Mouse (Mus musculus): Measurements from ENCODE around the gene Gm47841. TPM values are rescaled to one million over a fixed set of nuclear protein-coding genes. Genes with fewer than 3 reads are reported as not detected.
A peak's percentile ranks its signal among the peaks of the same experiment; 100 is the strongest.

Gene Gm47841
- polyA plus RNA-seq, 1 experiment from 2014 or later, result not detected

DNA sequence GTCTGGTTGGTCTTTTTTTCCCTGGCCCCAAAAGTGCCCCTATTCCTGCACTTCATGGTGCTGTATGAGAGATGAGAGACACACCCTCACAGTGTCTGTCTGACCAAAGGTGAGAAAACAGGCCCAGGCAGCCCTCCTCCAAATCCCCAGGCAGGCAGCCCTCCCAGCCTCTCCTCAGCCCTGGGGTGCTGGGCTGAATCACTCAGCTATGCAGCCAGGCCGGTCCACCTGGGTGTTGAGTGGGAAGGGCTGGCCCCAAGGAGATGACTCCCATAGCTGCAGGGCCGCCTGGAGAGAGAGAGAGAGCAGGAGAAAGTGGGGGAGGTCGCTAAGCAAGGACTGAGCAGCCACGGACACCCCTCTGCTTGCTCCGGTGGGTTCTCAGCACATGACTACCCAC, 23.6 kb upstream of the Gm47841 start:
- no peaks in the 10 kb centered on the region; the same call in 1 of the 2 replicates for H3K27me3 ChIP-seq (replicated peaks)
- H3K4me2 ChIP-seq (replicated peaks), result 0 out of 2 replicates have a peak overlapping the region, but pooled peaks have one; percentile 18
- H3K36me3 ChIP-seq, result no peaks in the 10 kb centered on the region
- H3K4me3 ChIP-seq, result no peak overlapping the region
- 23% methylated on average over 5 of the region's 5 CpGs for WGBS
- peaks cover 87% of the 10 kb centered on the region for H3K4me1 ChIP-seq
- H3K9ac ChIP-seq, result peak overlapping the region; percentile 33; the same call in 1 of the 2 replicates
- no peak overlapping the region for H3K27ac ChIP-seq
- no peak for ATAC-seq (ENCODE audit: low FRiP score, low read depth)
- H3K9me3 ChIP-seq, result no peaks in the 10 kb centered on the region

DNA sequence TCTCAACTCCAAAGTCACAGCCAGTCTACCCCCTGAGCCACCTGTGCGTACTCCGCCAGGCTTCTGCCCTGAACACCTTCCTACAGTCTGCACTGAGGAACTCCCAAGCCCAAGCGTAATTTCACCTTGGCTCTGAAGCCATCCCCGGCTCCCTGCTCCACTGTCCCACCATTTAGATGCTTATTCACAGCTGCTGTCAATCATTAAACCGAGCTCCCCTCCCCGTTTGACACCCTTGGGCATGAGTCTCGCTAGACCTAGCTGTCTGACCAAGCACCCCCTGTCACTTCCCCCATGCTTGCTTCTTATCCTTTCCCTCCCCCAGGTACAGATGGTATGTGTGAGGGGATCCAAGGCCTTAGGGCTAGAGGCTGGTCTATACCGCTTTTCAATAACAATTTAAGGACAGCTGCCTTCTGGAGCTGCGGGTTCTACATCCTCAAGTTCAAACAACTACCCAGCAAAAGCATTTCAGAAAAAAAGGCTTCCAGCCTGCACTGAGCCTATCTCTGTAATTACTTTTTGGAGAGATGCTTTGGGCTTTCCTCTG, 22.5 kb upstream of the Gm47841 start:
- H3K27ac ChIP-seq, result no peak overlapping the region
- no peaks in the 10 kb centered on the region; the same call in 1 of the 2 replicates for H3K27me3 ChIP-seq (replicated peaks)
- H3K4me1 ChIP-seq, result peaks cover 87% of the 10 kb centered on the region
- no peak for ATAC-seq (ENCODE audit: low FRiP score, low read depth)
- WGBS, result 40% methylated on average over 9 of the region's 9 CpGs
- no peaks in the 10 kb centered on the region for H3K9me3 ChIP-seq
- peak overlapping the region; percentile 18; the same call in 1 of the 2 replicates for H3K4me2 ChIP-seq (replicated peaks)
- no peak overlapping the region for H3K4me3 ChIP-seq
- H3K9ac ChIP-seq, result no peak overlapping the region
- H3K36me3 ChIP-seq, result no peaks in the 10 kb centered on the region

DNA sequence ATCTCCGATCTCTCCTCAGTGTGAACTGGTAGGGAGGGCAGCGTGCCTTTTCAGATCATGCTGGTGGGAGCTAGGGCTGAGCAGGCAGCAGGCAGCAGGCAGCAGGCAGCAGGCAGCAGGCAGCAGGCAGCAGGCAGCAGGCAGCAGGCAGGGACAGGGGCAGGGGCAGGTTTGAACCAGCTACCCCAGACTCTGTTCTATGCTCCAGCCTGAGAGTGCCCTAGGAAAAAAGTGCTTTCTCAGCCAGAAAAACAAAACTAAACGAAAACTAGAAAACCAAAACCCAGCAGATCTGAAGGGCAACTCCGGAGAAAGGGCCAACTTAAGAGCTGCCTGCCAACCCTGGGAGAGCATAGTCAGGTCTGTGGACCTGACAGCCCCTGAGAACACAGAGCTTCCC, 21.5 kb upstream of the Gm47841 start:
- H3K27me3 ChIP-seq (replicated peaks), result no peaks in the 10 kb centered on the region
- ATAC-seq (ENCODE audit: low FRiP score, low read depth), result no peak
- H3K4me2 ChIP-seq (replicated peaks), result no peak overlapping the region
- 51% methylated on average over 4 of the region's 4 CpGs for WGBS
- H3K9ac ChIP-seq, result 0 out of 2 replicates have a peak overlapping the region, but pooled peaks have one; percentile 9
- H3K4me3 ChIP-seq, result no peak overlapping the region
- H3K4me1 ChIP-seq, result peaks cover 78% of the 10 kb centered on the region
- no peaks in the 10 kb centered on the region for H3K9me3 ChIP-seq
- H3K27ac ChIP-seq, result no peak overlapping the region
- H3K36me3 ChIP-seq, result no peaks in the 10 kb centered on the region

DNA sequence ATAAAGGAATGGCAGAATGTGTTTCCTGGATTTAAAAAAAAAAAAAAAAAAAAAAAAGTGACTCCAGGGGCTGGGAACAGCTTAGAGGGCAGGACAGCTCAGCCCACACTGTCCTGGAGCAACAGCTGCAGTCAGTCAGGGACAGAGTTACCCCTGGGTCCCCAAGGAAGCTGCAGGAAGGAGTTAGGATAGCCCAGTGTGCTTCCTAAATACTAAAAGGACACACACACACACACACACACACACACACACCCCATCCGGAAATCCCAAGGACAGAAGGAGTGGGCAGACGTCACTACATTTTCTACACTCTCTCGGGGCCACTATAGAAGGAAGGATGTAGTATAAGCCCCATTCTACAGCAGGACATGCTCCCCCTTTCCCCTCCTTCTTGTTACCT, 20.8 kb upstream of the Gm47841 start:
- Histone ChIP-seq H3K4me3 (no peak overlapping the region), H3K4me2 (replicated peaks) (no peak overlapping the region; the same call in 1 of the 2 replicates), H3K9me3 (no peaks in the 10 kb centered on the region), H3K4me1 (peaks cover 78% of the 10 kb centered on the region), H3K27me3 (replicated peaks) (no peaks in the 10 kb centered on the region), H3K9ac (no peak overlapping the region), H3K27ac (no peak overlapping the region), H3K36me3 (no peaks in the 10 kb centered on the region)
- WGBS, result 39% methylated on average over 3 of the region's 3 CpGs
- no peak for ATAC-seq (ENCODE audit: low FRiP score, low read depth)

DNA sequence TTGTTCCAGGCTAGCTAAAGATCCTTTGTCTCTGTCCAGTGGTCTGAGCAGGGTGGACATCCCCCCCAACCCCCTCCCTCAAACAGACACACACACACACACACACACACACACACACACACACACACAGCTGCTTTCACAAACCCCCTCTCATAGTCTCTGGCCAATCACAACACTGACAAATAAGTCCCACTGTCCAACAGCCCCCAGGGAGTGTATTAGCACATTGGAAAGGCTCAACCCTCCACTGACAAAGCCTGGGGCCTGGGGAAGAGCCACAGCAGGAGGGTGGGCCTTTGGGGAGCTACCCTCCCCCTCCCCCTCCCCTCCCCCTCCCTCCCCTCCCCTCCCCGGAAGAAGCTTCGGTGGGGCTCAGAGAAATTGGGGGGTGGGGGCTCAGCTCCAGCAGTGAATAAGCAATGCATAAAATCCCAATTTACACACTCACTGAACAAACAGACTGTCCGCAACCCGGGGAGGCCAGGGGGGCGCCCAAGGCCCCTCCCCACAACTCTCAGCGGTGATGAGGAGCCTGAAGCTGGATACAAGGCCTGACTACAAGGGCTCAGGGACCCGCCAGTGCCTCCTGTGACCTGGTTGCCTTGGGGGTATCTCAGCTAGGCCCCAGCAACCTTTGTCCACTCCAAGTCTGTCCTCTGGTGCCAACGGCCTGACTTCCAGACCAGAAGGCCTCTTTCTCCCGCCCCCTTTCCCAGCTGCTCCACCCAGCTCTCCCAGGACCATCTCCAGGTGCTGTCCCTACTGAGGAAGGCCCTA, 19.9 kb upstream of the Gm47841 start:
- WGBS, result 5% methylated on average over 7 of the region's 9 CpGs
- Histone ChIP-seq H3K4me3 (no peak overlapping the region), H3K27ac (peak overlapping the region; percentile 72), H3K9me3 (no peaks in the 10 kb centered on the region), H3K4me2 (replicated peaks) (peak overlapping the region; percentile 41), H3K36me3 (no peaks in the 10 kb centered on the region), H3K4me1 (peaks cover 87% of the 10 kb centered on the region), H3K27me3 (replicated peaks) (no peaks in the 10 kb centered on the region), H3K9ac (peak overlapping the region; percentile 35; the same call in 1 of the 2 replicates)
- peak; percentile 71 for ATAC-seq (ENCODE audit: low FRiP score, low read depth)

DNA sequence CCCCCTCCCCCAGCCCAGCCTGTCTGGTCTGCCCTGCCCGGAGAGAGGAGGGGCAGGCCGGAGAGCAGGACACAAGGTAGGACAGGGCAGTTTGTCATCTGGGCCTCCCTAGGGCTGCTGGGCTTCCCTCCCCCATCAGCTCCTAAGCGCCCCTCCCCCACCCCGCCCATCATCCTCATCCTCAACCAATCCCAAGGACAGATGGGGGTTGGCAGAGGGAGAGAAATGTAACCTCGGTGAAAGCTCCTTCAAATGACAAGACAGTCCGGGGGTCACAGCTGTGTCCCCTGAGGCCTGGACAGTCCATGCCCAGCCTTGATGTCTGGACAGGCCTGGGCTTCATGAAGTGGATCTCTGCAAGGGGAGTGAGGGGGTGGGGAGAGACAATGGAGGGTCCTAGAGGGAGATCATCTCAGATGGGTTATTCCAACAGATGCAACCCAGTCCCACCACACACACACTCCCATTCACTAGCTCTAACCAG, 19.2 kb upstream of the Gm47841 start:
- H3K27ac ChIP-seq, result peak overlapping the region; percentile 26; the same call in 1 of the 2 replicates
- no peak overlapping the region for H3K4me3 ChIP-seq
- H3K36me3 ChIP-seq, result no peaks in the 10 kb centered on the region
- peak overlapping the region; percentile 41 for H3K4me2 ChIP-seq (replicated peaks)
- 8% methylated on average over 6 of the region's 6 CpGs for WGBS
- no peaks in the 10 kb centered on the region for H3K9me3 ChIP-seq
- no peak overlapping the region for H3K9ac ChIP-seq
- H3K4me1 ChIP-seq, result peaks cover 87% of the 10 kb centered on the region
- ATAC-seq (ENCODE audit: low FRiP score, low read depth), result peak; percentile 49
- no peaks in the 10 kb centered on the region for H3K27me3 ChIP-seq (replicated peaks)

DNA sequence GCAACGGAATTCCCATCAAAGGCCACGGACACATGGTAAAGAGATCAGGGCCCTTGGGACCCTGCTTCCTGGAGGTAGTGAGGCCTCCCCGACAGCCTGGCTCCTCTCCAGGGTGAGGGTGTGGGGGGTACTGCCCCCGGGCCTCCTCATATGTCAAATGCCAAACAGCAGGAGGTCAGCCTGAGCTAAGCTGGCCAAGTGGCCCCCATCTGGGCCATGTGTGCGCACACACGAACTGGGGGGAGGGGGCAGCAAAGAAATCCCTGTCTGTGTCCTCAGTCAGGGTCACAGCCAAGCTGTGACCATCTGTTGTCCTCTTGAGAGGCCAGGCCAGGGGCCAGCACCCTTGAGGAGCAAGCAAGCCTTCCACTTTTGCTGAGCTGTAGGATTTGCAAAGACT, 17.9 kb upstream of the Gm47841 start:
- H3K27ac ChIP-seq, result no peak overlapping the region

DNA sequence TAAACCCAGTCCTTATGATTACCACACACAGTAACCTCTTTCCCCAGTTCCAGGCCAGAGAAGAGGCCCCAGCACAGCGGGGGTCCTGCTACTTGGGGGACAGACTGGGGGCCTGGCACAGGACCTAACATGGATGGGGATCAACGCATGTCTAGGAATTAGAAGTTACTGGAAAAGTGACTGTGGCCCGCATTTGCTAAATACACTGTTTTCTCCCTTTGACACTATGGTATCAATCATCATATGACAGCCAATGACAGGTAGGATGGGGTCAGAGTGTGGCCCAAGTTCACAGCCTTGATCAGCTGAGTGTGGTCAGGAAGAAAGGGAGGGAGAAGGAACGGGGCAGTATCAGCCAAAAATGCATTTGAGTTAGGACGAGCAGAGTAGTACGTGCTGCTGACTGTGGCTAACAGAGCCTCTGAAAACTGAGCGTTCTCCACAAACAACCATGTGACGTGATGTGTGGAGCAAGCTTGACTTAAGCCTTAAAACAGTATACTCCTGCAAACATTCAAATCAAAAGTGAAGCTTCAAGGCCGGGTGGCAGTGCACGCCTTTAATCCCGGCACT, 13.2 kb upstream of the Gm47841 start:
- H3K9me3 ChIP-seq, result no peaks in the 10 kb centered on the region
- H3K4me2 ChIP-seq (replicated peaks), result no peak overlapping the region; the same call in 1 of the 2 replicates
- no peak overlapping the region for H3K4me3 ChIP-seq
- 39% methylated on average over 11 of the region's 11 CpGs for WGBS
- no peaks in the 10 kb centered on the region; the same call in 1 of the 2 replicates for H3K36me3 ChIP-seq
- 0 out of 2 replicates have a peak overlapping the region, but pooled peaks have one; percentile 8 for H3K9ac ChIP-seq
- no peak for ATAC-seq (ENCODE audit: low FRiP score, low read depth)
- peak overlapping the region; percentile 20; the same call in 1 of the 2 replicates for H3K27ac ChIP-seq
- H3K4me1 ChIP-seq, result peaks cover 48% of the 10 kb centered on the region
- peaks cover 5% of the 10 kb centered on the region; the same call in 1 of the 2 replicates for H3K27me3 ChIP-seq (replicated peaks)

More for the DNA sequence above, 17.9 kb upstream of the Gm47841 start:
- Histone ChIP-seq H3K36me3 (no peaks in the 10 kb centered on the region), H3K27me3 (replicated peaks) (no peaks in the 10 kb centered on the region), H3K4me1 (peaks cover 79% of the 10 kb centered on the region), H3K4me2 (replicated peaks) (0 out of 2 replicates have a peak overlapping the region, but pooled peaks have one; percentile 4), H3K9ac (no peak overlapping the region), H3K4me3 (no peak overlapping the region), H3K9me3 (no peaks in the 10 kb centered on the region)
- WGBS, result 7% methylated on average over 6 of the region's 6 CpGs
- ATAC-seq (ENCODE audit: low FRiP score, low read depth), result no peak

DNA sequence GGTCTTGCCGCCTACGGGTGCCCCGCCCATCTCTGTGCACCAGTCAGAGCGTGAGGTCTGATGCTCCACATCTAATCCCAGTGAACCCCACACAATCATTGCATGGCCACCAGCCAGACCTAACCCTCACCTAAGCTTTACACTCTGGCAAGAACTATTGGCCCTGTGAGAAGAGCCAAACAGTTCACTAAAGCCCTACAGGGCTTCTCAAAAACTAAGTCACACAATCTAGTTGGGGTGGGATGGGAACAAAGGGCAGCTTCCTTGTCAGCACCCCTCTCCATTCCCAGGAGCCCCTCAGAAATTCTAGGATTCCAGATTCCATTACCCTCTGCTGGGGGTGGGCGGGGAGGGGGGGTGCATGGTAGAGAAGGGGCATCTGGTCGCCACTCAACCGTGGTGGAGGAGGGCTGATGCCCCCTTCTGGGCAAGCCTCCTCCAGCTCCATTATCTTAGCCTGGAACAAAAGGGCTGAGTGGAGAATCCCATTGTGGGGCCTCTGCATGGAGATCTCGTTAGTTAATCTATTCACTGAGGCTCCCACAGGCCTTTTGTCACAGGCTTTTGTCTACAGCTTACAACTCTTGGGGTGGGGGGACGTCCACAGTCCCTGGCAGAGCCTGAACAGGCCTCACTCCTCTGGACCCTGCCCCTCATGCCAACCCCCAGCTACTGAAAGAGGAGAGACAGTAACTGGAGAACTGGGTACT, 12.5 kb upstream of the Gm47841 start:
- peaks cover 41% of the 10 kb centered on the region for H3K4me1 ChIP-seq
- H3K27ac ChIP-seq, result peak overlapping the region; percentile 20; the same call in 1 of the 2 replicates
- H3K9ac ChIP-seq, result 0 out of 2 replicates have a peak overlapping the region, but pooled peaks have one; percentile 8
- WGBS, result 26% methylated on average over 9 of the region's 9 CpGs
- H3K9me3 ChIP-seq, result no peaks in the 10 kb centered on the region
- H3K4me2 ChIP-seq (replicated peaks), result no peak overlapping the region; the same call in 1 of the 2 replicates
- H3K27me3 ChIP-seq (replicated peaks), result peaks cover 9% of the 10 kb centered on the region; the same call in 1 of the 2 replicates
- ATAC-seq (ENCODE audit: low FRiP score, low read depth), result peak; percentile 38; the same call in 1 of the 2 replicates
- H3K36me3 ChIP-seq, result no peaks in the 10 kb centered on the region; the same call in 1 of the 2 replicates
- H3K4me3 ChIP-seq, result no peak overlapping the region

DNA sequence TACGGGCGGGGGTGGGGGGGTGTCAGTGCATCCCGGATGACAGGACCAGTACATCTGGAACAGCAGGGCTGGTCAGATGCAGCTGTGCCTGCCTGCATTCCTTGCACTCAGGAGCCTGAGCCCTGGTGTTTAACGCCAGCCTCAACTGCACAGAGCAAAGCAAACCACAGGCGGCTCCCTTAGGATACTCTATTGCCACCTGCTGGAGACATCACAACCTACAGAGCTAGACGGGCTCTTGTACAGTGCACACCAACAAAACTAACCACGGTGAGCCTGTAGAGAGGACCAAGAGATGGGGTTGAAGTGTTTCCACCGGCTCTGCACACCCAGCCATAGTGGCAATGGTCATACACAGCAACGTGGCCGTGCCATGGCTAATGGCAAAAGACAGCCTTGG, 9.0 kb upstream of the Gm47841 start:
- Histone ChIP-seq H3K27me3 (replicated peaks) (peaks cover 36% of the 10 kb centered on the region), H3K4me3 (no peak overlapping the region), H3K27ac (no peak overlapping the region), H3K4me2 (replicated peaks) (no peak overlapping the region), H3K36me3 (peaks cover 3% of the 10 kb centered on the region; the same call in 1 of the 2 replicates), H3K9ac (no peak overlapping the region), H3K4me1 (peaks cover 48% of the 10 kb centered on the region), H3K9me3 (no peaks in the 10 kb centered on the region)
- peak; percentile 52; the same call in 1 of the 2 replicates for ATAC-seq (ENCODE audit: low FRiP score, low read depth)
- 38% methylated on average over 10 of the region's 10 CpGs for WGBS

DNA sequence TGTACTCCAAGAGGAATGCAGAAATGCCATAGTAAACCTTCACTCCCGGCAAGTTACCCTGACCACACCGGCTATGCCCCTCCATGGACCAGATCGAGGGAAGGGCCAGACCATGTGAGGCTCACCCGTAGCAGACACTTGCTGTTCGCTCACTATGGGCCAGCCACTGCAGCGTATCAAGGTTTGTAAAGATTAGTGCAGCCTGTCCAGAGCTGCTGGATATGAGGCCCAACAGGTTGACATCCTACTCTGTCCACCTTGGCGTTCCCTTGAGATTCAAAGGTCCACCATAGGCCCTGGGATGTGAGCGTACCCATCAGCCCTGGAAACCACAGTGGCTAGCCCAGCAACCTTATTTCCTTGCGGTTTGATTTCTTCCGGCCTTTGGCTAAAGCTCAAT, 7.3 kb upstream of the Gm47841 start:
- ATAC-seq (ENCODE audit: low FRiP score, low read depth), result no peak
- H3K4me1 ChIP-seq, result peaks cover 37% of the 10 kb centered on the region
- no peak overlapping the region for H3K9ac ChIP-seq
- peaks cover 41% of the 10 kb centered on the region for H3K27me3 ChIP-seq (replicated peaks)
- H3K4me2 ChIP-seq (replicated peaks), result peak overlapping the region; percentile 59; the same call in 1 of the 2 replicates
- peaks cover 7% of the 10 kb centered on the region; the same call in 1 of the 2 replicates for H3K36me3 ChIP-seq
- 73% methylated on average over 10 of the region's 10 CpGs for WGBS
- H3K27ac ChIP-seq, result no peak overlapping the region
- H3K4me3 ChIP-seq, result peak overlapping the region; percentile 34; the same call in 1 of the 2 replicates
- no peaks in the 10 kb centered on the region for H3K9me3 ChIP-seq
